Mouse (Mus musculus) embryonic facial prominence, embryonic 14.5 days (tissue): ENCODE results near the gene Ssbp1. TPM values are rescaled to one million over a fixed set of nuclear protein-coding genes. Genes with fewer than 3 reads are reported as not detected.

ENCODE experiments used
- ATAC-seq: fragments of 200-750 bp; cut with Nextera tagmentation; 2 replicates; pipeline ENCODE4 v1.8.0; 2017; ENCODE audit warnings: low read depth, moderate number of reproducible peaks, moderate TSS enrichment
- DNase-seq: peaks from one replicate; pipeline ENCODE4 v3.0.0-alpha.2; 2015; ENCODE audit warnings: low spot score
- H3K27ac ChIP-seq: fragments of 300-500 bp; sonication (generic); replicated peaks from 2 replicates; pipeline ENCODE4 v1.5.1; 2014; ENCODE audit warnings: low read depth, mild to moderate bottlenecking, low read length, moderate library complexity
- H3K27me3 ChIP-seq: fragments of 300-500 bp; sonication (generic); replicated peaks from 2 replicates; pipeline ENCODE4 v1.6.1; 2014; ENCODE audit warnings: low read length; ENCODE audit not compliant: control insufficient read depth, insufficient read depth
- H3K36me3 ChIP-seq: fragments of 300-500 bp; sonication (generic); 2 replicates; pipeline ENCODE4 v1.6.1; 2014; ENCODE audit warnings: low read length, mixed read lengths; ENCODE audit not compliant: control insufficient read depth, insufficient read depth
- H3K4me1 ChIP-seq: fragments of 300-500 bp; sonication (generic); 2 replicates; pipeline ENCODE4 v1.6.1; 2014; ENCODE audit warnings: antibody characterized with exemption, low read length; ENCODE audit not compliant: control insufficient read depth, insufficient read depth
- H3K4me2 ChIP-seq: fragments of 300-500 bp; sonication (generic); 2 replicates; pipeline ENCODE4 v1.6.1; 2014; ENCODE audit warnings: low read depth, mild to moderate bottlenecking, low read length, moderate library complexity, mixed read lengths
- H3K4me3 ChIP-seq: fragments of 300-500 bp; sonication (generic); 2 replicates; pipeline ENCODE4 v1.5.1; 2014; ENCODE audit warnings: low read depth, mild to moderate bottlenecking, low read length
- H3K9ac ChIP-seq: fragments of 300-500 bp; sonication (generic); 2 replicates; pipeline ENCODE4 v1.6.1; 2014; ENCODE audit warnings: low read depth, mild to moderate bottlenecking, low read length, moderate library complexity, mixed read lengths
- H3K9me3 ChIP-seq: fragments of 300-500 bp; sonication (generic); 2 replicates; pipeline ENCODE4 v1.6.1; 2016; ENCODE audit warnings: low read length; ENCODE audit not compliant: control insufficient read depth
- WGBS: fragments of 180-500 bp; shearing (Covaris S2); extraction: QIAGEN DNeasy Blood & Tissue Kit; methylation state at CpG from one replicate; pipeline ENCODE4 v1.1.7; 2014; 5-methylcytosine and 5-hydroxymethylcytosine counted together
- polyA plus RNA-seq: library from polyadenylated mRNA; unstranded; fragments of >200 nt; fragmentation: Nextera tagmentation; extraction: Ambion mirVana; gene quantifications from 2 replicates; pipeline ENCODE4 v1.2.1, GENCODE M21; 2014

Ssbp1 gene
- polyA plus RNA-seq, 1 experiment from 2014 or later, result 128 TPM

DNA sequence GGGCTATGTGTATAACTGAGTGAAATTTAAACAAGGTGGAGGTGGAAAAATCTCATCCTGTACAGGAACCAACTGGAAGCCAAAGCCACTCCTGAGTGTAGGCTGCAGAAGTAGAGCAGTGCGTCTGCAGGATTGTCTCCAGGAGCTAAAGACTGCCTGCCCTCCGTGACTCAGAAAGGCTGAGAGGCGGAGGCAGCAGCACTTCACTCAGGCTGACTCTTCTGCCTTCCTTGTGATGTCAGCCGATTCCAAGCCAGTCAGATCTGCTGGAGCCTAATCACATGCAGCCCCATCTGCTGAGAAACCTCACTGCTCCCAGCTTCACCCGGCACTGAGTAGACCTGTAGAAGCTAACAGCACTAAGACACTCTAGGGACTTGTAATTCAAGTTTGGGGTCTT, 11.2 kb downstream of the Ssbp1 start:
- Histone ChIP-seq H3K27ac (no peak overlapping the region), H3K27me3 (no peaks in the 10 kb centered on the region), H3K4me2 (no peak overlapping the region), H3K9ac (no peak overlapping the region), H3K9me3 (no peaks in the 10 kb centered on the region), H3K36me3 (peaks cover 61% of the 10 kb centered on the region), H3K4me3 (no peak overlapping the region), H3K4me1 (no peaks in the 10 kb centered on the region)
- DNase-seq (no peak), ATAC-seq (no peak)
- 96% methylated on average over 5 of the region's 5 CpGs for WGBS

DNA sequence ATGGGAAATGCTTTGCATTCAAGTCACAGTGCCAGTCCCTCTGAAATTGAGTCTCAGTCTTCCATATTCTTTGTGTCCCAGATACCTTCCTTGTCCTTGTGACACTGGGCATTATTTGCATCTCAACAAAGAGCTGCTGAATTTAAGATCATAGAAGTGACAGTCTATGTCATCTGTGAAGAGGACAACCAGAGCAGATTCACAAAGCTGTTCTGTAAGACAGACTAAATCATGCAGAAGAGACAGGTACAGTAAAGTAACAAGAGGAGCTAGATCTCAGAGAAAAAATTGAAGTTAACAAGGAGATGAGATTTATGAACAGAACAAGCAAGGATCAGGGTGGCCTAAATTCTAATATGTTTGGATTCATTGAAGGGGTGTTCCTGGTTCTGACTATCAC, 19.8 kb downstream of the Ssbp1 start, which contains the start of gene Tas2r137:
Gene Tas2r137 (plus strand): TSS at position 301 of the 400 bp plus-strand sequence.
- ATAC-seq (no peak), DNase-seq (no peak)
- Histone ChIP-seq H3K36me3 (no peaks in the 10 kb centered on the region), H3K4me2 (no peak within 1 kb of the TSS), H3K27ac (no peak within 1 kb of the TSS), H3K4me1 (no peaks in the 10 kb centered on the region), H3K4me3 (no peak within 1 kb of the TSS), H3K9me3 (no peaks in the 10 kb centered on the region), H3K27me3 (no peaks in the 10 kb centered on the region), H3K9ac (no peak within 1 kb of the TSS)

DNA sequence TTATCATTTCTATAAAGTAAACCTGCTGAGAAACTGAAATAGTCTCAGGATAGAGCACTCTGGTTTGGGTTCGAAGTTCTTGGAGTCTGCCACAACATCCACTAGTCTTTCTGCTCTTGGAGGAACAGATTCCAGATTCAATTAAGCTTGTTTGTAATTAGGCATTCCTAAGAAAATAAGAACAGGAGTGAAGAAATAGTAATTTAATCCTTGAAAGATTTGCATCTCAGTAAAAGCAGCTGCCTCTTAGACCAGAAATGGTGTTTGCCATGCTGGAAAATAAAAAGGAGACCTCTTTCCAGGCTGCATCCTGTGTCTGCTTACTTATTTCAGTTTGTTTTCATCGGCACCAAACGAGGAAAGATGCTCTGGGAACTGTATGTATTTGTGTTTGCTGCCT, 22.1 kb downstream of the Ssbp1 start, which contains the start of gene Tas2r108:
Gene Tas2r108 (plus strand): TSS at position 301 of the 400 bp plus-strand sequence.
- WGBS, result 85% methylated on average over 3 of the region's 3 CpGs
- no peak within 1 kb of the TSS for H3K27ac ChIP-seq

DNA sequence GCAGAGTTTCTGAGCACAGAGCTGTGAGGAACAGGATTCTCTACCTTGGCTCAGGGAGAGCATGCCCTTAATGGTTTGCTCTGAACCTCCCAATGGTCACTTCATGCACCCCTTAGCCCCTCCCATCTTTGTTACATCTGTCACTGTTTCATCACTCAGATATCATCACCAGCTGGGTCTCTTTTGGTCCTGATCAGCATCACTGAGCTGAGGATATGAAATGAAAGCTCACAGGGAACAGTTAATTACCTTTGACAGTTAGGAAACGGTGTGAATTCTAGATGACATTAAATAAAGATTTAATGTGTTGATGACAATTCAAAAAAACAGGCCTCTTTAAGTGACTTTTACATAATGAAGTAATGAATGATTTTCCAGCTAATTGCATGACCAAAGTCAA, 48.3 kb downstream of the Ssbp1 start, which contains the start of gene Prss37:
Gene Prss37 (minus strand): TSS at position 101 of the 400 bp plus-strand sequence.
- no peak for DNase-seq
- Histone ChIP-seq H3K4me3 (no peak within 1 kb of the TSS), H3K36me3 (no peaks in the 10 kb centered on the region), H3K9me3 (no peaks in the 10 kb centered on the region), H3K4me1 (no peaks in the 10 kb centered on the region), H3K4me2 (no peak within 1 kb of the TSS), H3K27me3 (no peaks in the 10 kb centered on the region), H3K27ac (no peak within 1 kb of the TSS), H3K9ac (no peak within 1 kb of the TSS)
- no peak for ATAC-seq
- WGBS, result 67% methylated on average over 1 of the region's 1 CpGs

More for the DNA sequence above, 22.1 kb downstream of the Ssbp1 start, which contains the start of gene Tas2r108:
- Histone ChIP-seq H3K9me3 (no peaks in the 10 kb centered on the region), H3K27me3 (no peaks in the 10 kb centered on the region), H3K9ac (no peak within 1 kb of the TSS), H3K4me2 (no peak within 1 kb of the TSS), H3K4me1 (no peaks in the 10 kb centered on the region), H3K4me3 (no peak within 1 kb of the TSS), H3K36me3 (no peaks in the 10 kb centered on the region)
- ATAC-seq, result no peak
- DNase-seq, result no peak

Other genes with a start within 250 kb of the Ssbp1 start
- 41.4 and 45.0 TPM in 2 replicates for gene Agk, start 146.2 kb upstream of the Ssbp1 start, polyA plus RNA-seq
- gene E330009J07Rik, start 35.2 kb upstream of the Ssbp1 start, polyA plus RNA-seq, result 9.1 and 9.2 TPM in 2 replicates
- 0.09 and 0.51 TPM in 2 replicates for gene Wee2, start 32.3 kb upstream of the Ssbp1 start, polyA plus RNA-seq
- gene Tas2r137, start 19.9 kb downstream of the Ssbp1 start, polyA plus RNA-seq, result not detected in 2 replicates
- not detected in 2 replicates for gene Tas2r108, start 22.2 kb downstream of the Ssbp1 start, polyA plus RNA-seq
- not detected in 2 replicates for gene Prss37, start 48.2 kb downstream of the Ssbp1 start, polyA plus RNA-seq
- gene Olfr461, start 83.7 kb downstream of the Ssbp1 start, polyA plus RNA-seq, result not detected in 2 replicates
- gene Olfr460, start 98.1 kb downstream of the Ssbp1 start, polyA plus RNA-seq, result 0.15 TPM in 1 of 2 replicates, not detected in the other
- gene Clec5a, start 114.5 kb downstream of the Ssbp1 start, polyA plus RNA-seq, result 1.6 and 2.1 TPM in 2 replicates
- not detected in 2 replicates for gene Tas2r138, start 142.0 kb downstream of the Ssbp1 start, polyA plus RNA-seq
- gene Mgam, start 157.5 kb downstream of the Ssbp1 start, polyA plus RNA-seq, result 0.07 and 0.14 TPM in 2 replicates